Mouse (Mus musculus): Measurements from ENCODE around the gene Saxo2.
A peak's percentile ranks its signal among the peaks of the same experiment; 100 is the strongest.

Gene Saxo2

GRCm38 (mm10) chr7:82648353-82649080 lies at the start of gene Saxo2, which contains the start of gene Efl1:
TSS of gene Saxo2 (minus strand) at chr7:82648528.
TSS of gene Efl1 (plus strand) at chr7:82648614.
- peak; percentile 98 for DNase-seq (ENCODE audit: low spot score)

DNA sequence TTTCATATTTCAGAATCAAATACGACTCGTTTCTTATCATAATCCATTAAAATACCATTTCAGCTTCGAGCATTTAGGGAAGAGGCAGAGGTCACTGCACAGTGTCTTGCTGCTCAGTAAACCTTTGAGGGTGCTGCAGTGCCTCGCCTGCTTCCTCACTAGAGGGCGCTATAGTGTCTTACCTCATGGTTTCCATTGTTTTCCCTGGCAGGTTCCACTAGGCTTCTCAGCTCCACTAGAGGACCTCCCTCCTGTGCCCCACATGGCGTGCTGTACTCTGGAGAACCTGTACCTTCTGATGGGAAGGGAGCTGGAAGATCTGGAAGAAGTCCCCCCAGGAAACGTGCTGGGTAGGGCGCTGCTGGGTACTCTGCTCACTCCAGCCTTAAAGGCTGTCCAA lies 49.3 kb upstream of the Saxo2 start:
- DNase-seq (ENCODE audit: low spot score) = no peak

GRCm38 (mm10) chr7:82691021-82691738 lies 42.9 kb upstream of the Saxo2 start:
- DNase-seq (ENCODE audit: low spot score) = no peak

- DNase-seq (ENCODE audit: low spot score) = peak; percentile 55
Observed at GRCm38 (mm10) chr7:82688736-82689135, 40.4 kb upstream of the Saxo2 start.

- no peak for DNase-seq (ENCODE audit: low spot score)
Observed at GRCm38 (mm10) chr7:82679901-82680300, 31.6 kb upstream of the Saxo2 start.

- no peak for DNase-seq (ENCODE audit: low spot score)
Observed at GRCm38 (mm10) chr7:82676834-82677233, 28.5 kb upstream of the Saxo2 start.

- DNase-seq (ENCODE audit: low spot score) = no peak
Observed at GRCm38 (mm10) chr7:82676001-82676400, 27.7 kb upstream of the Saxo2 start.

- no peak for DNase-seq (ENCODE audit: low spot score)
Observed at GRCm38 (mm10) chr7:82664604-82665003, 16.3 kb upstream of the Saxo2 start.

DNA sequence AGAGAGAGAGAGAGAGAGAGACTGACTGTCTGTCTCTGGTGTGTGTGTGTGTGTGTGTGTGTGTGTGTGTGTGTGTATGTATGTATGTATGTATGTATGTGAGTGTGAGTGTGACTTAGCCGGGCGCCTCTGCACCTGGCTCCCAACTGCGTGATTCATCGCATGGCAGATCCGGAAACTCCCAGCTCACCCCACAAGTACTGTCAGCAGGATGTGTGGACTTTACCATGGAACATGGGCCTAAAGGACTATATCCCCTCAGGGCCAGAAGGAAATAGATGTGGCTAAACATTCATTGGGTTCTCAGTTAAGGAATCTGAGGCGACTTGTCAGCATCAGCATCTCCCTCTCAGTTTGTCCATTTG lies 735 bp upstream of the Saxo2 start:
- no peak for DNase-seq (ENCODE audit: low spot score)

DNA sequence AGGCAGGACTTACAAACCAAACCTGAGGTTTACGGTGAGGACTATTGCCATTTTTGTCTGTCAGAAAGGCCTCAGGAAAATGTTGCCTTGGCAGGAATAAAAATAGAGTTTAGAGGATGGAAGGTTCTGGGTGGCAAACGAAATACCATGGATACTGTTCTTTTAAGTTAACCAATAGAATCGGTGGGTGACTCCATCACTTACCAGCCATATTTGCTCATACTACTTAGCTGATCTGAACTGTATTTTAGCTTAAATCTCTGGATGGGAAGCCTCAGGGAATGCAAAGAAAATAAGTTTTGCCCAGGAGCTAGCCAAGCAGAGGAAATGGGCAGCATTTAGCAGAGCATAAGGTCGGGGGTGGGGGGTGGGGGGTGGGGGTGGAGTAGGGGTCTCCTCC lies 419 bp downstream of the Saxo2 start:
- DNase-seq (ENCODE audit: low spot score) = no peak

- DNase-seq (ENCODE audit: low spot score) = no peak
Observed at GRCm38 (mm10) chr7:82647183-82647582, 1.1 kb downstream of the Saxo2 start.

- no peak for DNase-seq (ENCODE audit: low spot score)
Observed at GRCm38 (mm10) chr7:82625342-82625741, 23.0 kb downstream of the Saxo2 start.

GRCm38 (mm10) chr7:82609629-82610028 lies 38.7 kb downstream of the Saxo2 start:
- DNase-seq (ENCODE audit: low spot score) = peak; percentile 21

GRCm38 (mm10) chr7:82605425-82605824 lies 42.9 kb downstream of the Saxo2 start:
- DNase-seq (ENCODE audit: low spot score) = no peak

- DNase-seq (ENCODE audit: low spot score) = no peak
Observed at GRCm38 (mm10) chr7:82602008-82602407, 46.3 kb downstream of the Saxo2 start.

- DNase-seq (ENCODE audit: low spot score) = no peak
Observed at GRCm38 (mm10) chr7:82590931-82591330, 57.4 kb downstream of the Saxo2 start.

Data from layer of hippocampus, adult 11-12 months (tissue).